Mouse (Mus musculus): ENCODE results near the gene Best2.

The Best2 gene

GRCm38 (mm10) chr8:84982499-84983011 lies 31.8 kb downstream of the Best2 start:
- no peak for DNase-seq (ENCODE audit: low spot score in 2 of 2)

GRCm38 (mm10) chr8:84981644-84982498 lies 32.5 kb downstream of the Best2 start:
- DNase-seq (ENCODE audit: low spot score in 2 of 2), result no peak

GRCm38 (mm10) chr8:84980622-84981358 lies 33.5 kb downstream of the Best2 start:
- peak in 1 of 2 experiments; percentile 58 for DNase-seq (ENCODE audit: low spot score in 2 of 2)

GRCm38 (mm10) chr8:84979599-84980421 lies 34.5 kb downstream of the Best2 start:
- DNase-seq (ENCODE audit: low spot score in 2 of 2), result peak; percentile 84 to 95

GRCm38 (mm10) chr8:84978248-84978940 lies 35.9 kb downstream of the Best2 start, which contains the start of gene Junb:
Junb (minus strand) TSS chr8:84978718.
- peak; percentile 91 to 97 for DNase-seq (ENCODE audit: low spot score in 2 of 2)

GRCm38 (mm10) chr8:84977435-84978247 lies 36.7 kb downstream of the Best2 start:
- DNase-seq (ENCODE audit: low spot score in 2 of 2), result peak in 1 of 2 experiments; percentile 61

GRCm38 (mm10) chr8:84976763-84977434 lies 37.4 kb downstream of the Best2 start:
- no peak for DNase-seq (ENCODE audit: low spot score in 2 of 2)

- peak; percentile 85 to 97 for DNase-seq (ENCODE audit: low spot score in 2 of 2)
These were observed 38.1 kb downstream of the Best2 start for GRCm38 (mm10) chr8:84976031-84976762.

GRCm38 (mm10) chr8:84975434-84975833 lies 38.9 kb downstream of the Best2 start:
- DNase-seq (ENCODE audit: low spot score in 2 of 2), result peak in 1 of 2 experiments; percentile 79

- DNase-seq (ENCODE audit: low spot score in 2 of 2), result no peak
These were observed 39.7 kb downstream of the Best2 start for GRCm38 (mm10) chr8:84974543-84975142.

- DNase-seq (ENCODE audit: low spot score in 2 of 2), result peak in 1 of 2 experiments; percentile 58
These were observed 40.4 kb downstream of the Best2 start for GRCm38 (mm10) chr8:84973803-84974542.

GRCm38 (mm10) chr8:84973079-84973478 lies 41.3 kb downstream of the Best2 start:
- DNase-seq (ENCODE audit: low spot score in 2 of 2), result no peak

- DNase-seq (ENCODE audit: low spot score in 2 of 2), result no peak
These were observed 43.4 kb downstream of the Best2 start for GRCm38 (mm10) chr8:84970913-84971312.

GRCm38 (mm10) chr8:84970135-84970790 lies 44.1 kb downstream of the Best2 start:
- DNase-seq (ENCODE audit: low spot score in 2 of 2), result no peak

GRCm38 (mm10) chr8:84969241-84970134 lies 44.8 kb downstream of the Best2 start, which contains the start of the genes Gm49661, Prdx2 and Rnaseh2a:
Gm49661 (minus strand) TSS chr8:84969433.
Prdx2 (plus strand) TSS chr8:84969587.
Rnaseh2a (minus strand) TSS chr8:84969767.
- peak in 1 of 2 experiments; percentile 66 for DNase-seq (ENCODE audit: low spot score in 2 of 2)

GRCm38 (mm10) chr8:84968650-84969049 lies 45.7 kb downstream of the Best2 start:
- DNase-seq (ENCODE audit: low spot score in 2 of 2), result no peak

All from left cerebral cortex, adult 9 months (tissue).